Mouse (Mus musculus): ENCODE results near the gene Sdhaf4.

- TF ChIP-seq GATA1 (IDR thresholded peaks at IDR 0.05; ENCODE audit: low read length) = no peak
- no peak for TF ChIP-seq TAL1 (IDR thresholded peaks at IDR 0.05; ENCODE audit: low read length)
These were observed 22.3 kb downstream of the Sdhaf4 start for GRCm38 (mm10) chr1:23983118-23983517.

All from erythroblast, embryonic 14.5 days (primary cell).